Mouse (Mus musculus) lung, adult 2 months (tissue): ENCODE results near the gene 1700001C19Rik.

Experiments used
- CTCF ChIP-seq: fragments of 200-500 bp; IDR thresholded peaks from 2 replicates; pipeline ENCODE4 v1.5.1; 2011; ENCODE audit warnings: mild to moderate bottlenecking, low read length, control low read depth; ENCODE audit not compliant: insufficient read depth
- POLR2A ChIP-seq: fragments of 200-500 bp; IDR thresholded peaks from 2 replicates; pipeline ENCODE4 v1.6.1; 2011; ENCODE audit warnings: low read depth, mild to moderate bottlenecking, control low read depth, low read length, borderline replicate concordance; ENCODE audit errors: extremely low read depth

GRCm38 (mm10) chr17:47427316-47427715, 9.9 kb downstream of the 1700001C19Rik start:
- TF ChIP-seq CTCF (no peak), POLR2A (no peak)
